Mouse (Mus musculus): ENCODE results near the gene Slitrk2. TPM values are rescaled to one million over a fixed set of nuclear protein-coding genes. Genes with fewer than 3 reads are reported as not detected.

The Slitrk2 gene
- total RNA-seq (2021), result 10 to 100 TPM; 32.5 to 36.2 TPM
- long read RNA-seq, experiment 1, partial matches to known transcripts, result 0 of 2 reads
- long read RNA-seq, experiment 1, other reads (novel, unspliced or antisense), result 2 of 2 reads
- long read RNA-seq, experiment 2, partial matches to known transcripts, result 0 of 1 reads
- long read RNA-seq, experiment 2, other reads (novel, unspliced or antisense), result 1 of 1 reads

GRCm38 (mm10) chrX:66648911-66649620, at the start of gene Slitrk2:
TSS of gene Slitrk2 (plus strand) at chrX:66649318.
- TF ChIP-seq CTCF (IDR thresholded peaks at IDR 0.05), result no peak
- Histone ChIP-seq H3K4me3 (peak within 1 kb of the TSS; percentile 47), H3K27ac (peak within 1 kb of the TSS; percentile 86)
- intact Hi-C loops (cut with DNase I), result no loop called here
- DNase-seq (ENCODE audit: extremely low spot score in 1 of 2, low spot score in 2 of 2), result peak; percentile 42 to 54

GRCm38 (mm10) chrX:66605490-66605889, 43.6 kb upstream of the Slitrk2 start:
- no peak for TF ChIP-seq CTCF (IDR thresholded peaks at IDR 0.05)
- H3K4me3 ChIP-seq, result no peak overlapping the region
- DNase-seq (ENCODE audit: extremely low spot score in 1 of 2, low spot score in 2 of 2), result no peak
- H3K27ac ChIP-seq, result no peak overlapping the region
- intact Hi-C loops (cut with DNase I), result no loop called here

GRCm38 (mm10) chrX:66652455-66653144, 3.5 kb downstream of the Slitrk2 start:
- TF ChIP-seq CTCF (IDR thresholded peaks at IDR 0.05), result no peak
- Histone ChIP-seq H3K27ac (peak overlapping the region; percentile 73), H3K4me3 (peak overlapping the region; percentile 48)
- intact Hi-C loops (cut with DNase I), result loop anchor here (2.0 to 10.0 kb wide), 2 partner anchors 918 to 1902 kb away; no protein-coding TSS in a partner anchor
- DNase-seq (ENCODE audit: extremely low spot score in 1 of 2, low spot score in 2 of 2), result peak; percentile 61 to 68

GRCm38 (mm10) chrX:66657365-66657764, 8.2 kb downstream of the Slitrk2 start:
- Histone ChIP-seq H3K4me3 (peak overlapping the region; percentile 13; the same call in 1 of the 2 replicates), H3K27ac (no peak overlapping the region; the same call in 1 of the 2 replicates)
- TF ChIP-seq CTCF (IDR thresholded peaks at IDR 0.05), result peak; percentile 46
- intact Hi-C loops (cut with DNase I), result loop anchor here (5.0 to 10.0 kb wide), 2 partner anchors 1655 to 1897 kb away; no protein-coding TSS in a partner anchor
- no peak for DNase-seq (ENCODE audit: extremely low spot score in 1 of 2, low spot score in 2 of 2)

GRCm38 (mm10) chrX:66676959-66677358, 27.8 kb downstream of the Slitrk2 start:
- no peak for TF ChIP-seq CTCF (IDR thresholded peaks at IDR 0.05)
- no peak for DNase-seq (ENCODE audit: extremely low spot score in 1 of 2, low spot score in 2 of 2)
- intact Hi-C loops (cut with DNase I), result no loop called here

GRCm38 (mm10) chrX:66678646-66679045, 29.5 kb downstream of the Slitrk2 start:
- intact Hi-C loops (cut with DNase I), result no loop called here
- no peak for DNase-seq (ENCODE audit: extremely low spot score in 1 of 2, low spot score in 2 of 2)
- H3K27ac ChIP-seq, result no peak overlapping the region
- no peak overlapping the region for H3K4me3 ChIP-seq
- TF ChIP-seq CTCF (IDR thresholded peaks at IDR 0.05), result no peak

More at GRCm38 (mm10) chrX:66676959-66677358, 27.8 kb downstream of the Slitrk2 start:
- Histone ChIP-seq H3K4me3 (no peak overlapping the region), H3K27ac (no peak overlapping the region)

Measured in left cerebral cortex, adult 2 months (tissue).